Mouse (Mus musculus) kidney, adult 18-20 months (tissue): ENCODE data around the gene Pih1d1.
"Not testable (repeated sequence)": the region's sequence is repeated elsewhere in the genome, so short reads cannot be mapped to it uniquely, and the experiment has no call there.

Source experiments
- DNase-seq: peaks from one replicate; pipeline ENCODE4 v3.0.0; 2021

Gene Pih1d1

GRCm38 (mm10) chr7:45169495-45169894 is 15.4 kb downstream of the Pih1d1 start:
- no peak for DNase-seq

- peak; percentile 30 for DNase-seq
Measured at GRCm38 (mm10) chr7:45172974-45173373, 18.9 kb downstream of the Pih1d1 start.

- not testable (repeated sequence) for DNase-seq
Measured at GRCm38 (mm10) chr7:45173772-45174171, 19.7 kb downstream of the Pih1d1 start.

- no peak for DNase-seq
Measured at GRCm38 (mm10) chr7:45174567-45175280, 20.6 kb downstream of the Pih1d1 start.

GRCm38 (mm10) chr7:45175398-45175797 is 21.3 kb downstream of the Pih1d1 start:
- DNase-seq: no peak

GRCm38 (mm10) chr7:45175929-45176328 is 21.8 kb downstream of the Pih1d1 start:
- no peak for DNase-seq

- no peak for DNase-seq
Measured at GRCm38 (mm10) chr7:45176356-45176755, 22.3 kb downstream of the Pih1d1 start.

- no peak for DNase-seq
Measured at GRCm38 (mm10) chr7:45178550-45178949, 24.4 kb downstream of the Pih1d1 start.

- DNase-seq: no peak
Measured at GRCm38 (mm10) chr7:45179469-45179868, 25.4 kb downstream of the Pih1d1 start, which contains the start of gene Gfy. TSS of gene Gfy (minus strand) at chr7:45179569.

GRCm38 (mm10) chr7:45180896-45181477 is 26.9 kb downstream of the Pih1d1 start, which contains the start of gene Pth2:
TSS of gene Pth2 (plus strand) at chr7:45180995.
- no peak for DNase-seq

GRCm38 (mm10) chr7:45181540-45181939 is 27.4 kb downstream of the Pih1d1 start:
- DNase-seq: no peak

GRCm38 (mm10) chr7:45182199-45182601 is 28.1 kb downstream of the Pih1d1 start:
- DNase-seq: peak; percentile 88

- DNase-seq: no peak
Measured at GRCm38 (mm10) chr7:45182606-45183005, 28.5 kb downstream of the Pih1d1 start.

GRCm38 (mm10) chr7:45183672-45184071 is 29.6 kb downstream of the Pih1d1 start:
- no peak for DNase-seq

GRCm38 (mm10) chr7:45185921-45186320 is 31.8 kb downstream of the Pih1d1 start:
- no peak for DNase-seq

- DNase-seq: no peak
Measured at GRCm38 (mm10) chr7:45189600-45189999, 35.5 kb downstream of the Pih1d1 start.

GRCm38 (mm10) chr7:45190186-45190585 is 36.1 kb downstream of the Pih1d1 start:
- no peak for DNase-seq

- no peak for DNase-seq
Measured at GRCm38 (mm10) chr7:45191161-45191560, 37.1 kb downstream of the Pih1d1 start.

- DNase-seq: no peak
Measured at GRCm38 (mm10) chr7:45191803-45192363, 37.8 kb downstream of the Pih1d1 start.

GRCm38 (mm10) chr7:45192585-45193310 is 38.6 kb downstream of the Pih1d1 start:
- no peak for DNase-seq

GRCm38 (mm10) chr7:45193406-45193805 is 39.3 kb downstream of the Pih1d1 start:
- no peak for DNase-seq

- no peak for DNase-seq
Measured at GRCm38 (mm10) chr7:45193871-45194785, 40.0 kb downstream of the Pih1d1 start.
